Mouse (Mus musculus): ENCODE data around the gene Slc3a1. TPM values are rescaled to one million over a fixed set of nuclear protein-coding genes. Genes with fewer than 3 reads are reported as not detected.

Slc3a1 gene
- total RNA-seq, 2 experiments from 2014 or later = 0.07 TPM; not detected in 1

GRCm38 (mm10) chr17:85086501-85086900, 58.3 kb downstream of the Slc3a1 start:
- ATAC-seq (ENCODE audit: poor library complexity, severe bottlenecking) = no peak

- ATAC-seq (ENCODE audit: poor library complexity, severe bottlenecking) = no peak
Measured at GRCm38 (mm10) chr17:85087591-85087990, 59.4 kb downstream of the Slc3a1 start.

GRCm38 (mm10) chr17:85088401-85088800, 60.2 kb downstream of the Slc3a1 start:
- no peak for ATAC-seq (ENCODE audit: poor library complexity, severe bottlenecking)

- no peak for ATAC-seq (ENCODE audit: poor library complexity, severe bottlenecking)
Measured at GRCm38 (mm10) chr17:85089011-85089410, 60.8 kb downstream of the Slc3a1 start.

GRCm38 (mm10) chr17:85089621-85090020, 61.4 kb downstream of the Slc3a1 start:
- ATAC-seq (ENCODE audit: poor library complexity, severe bottlenecking) = peak; percentile 3

GRCm38 (mm10) chr17:85090120-85091099, 62.2 kb downstream of the Slc3a1 start, which contains the start of the genes Prepl and Camkmt:
TSS of gene Prepl (minus strand) at chr17:85090241.
TSS of gene Camkmt (plus strand) at chr17:85090552.
- peak; percentile 92 for ATAC-seq (ENCODE audit: poor library complexity, severe bottlenecking)

- ATAC-seq (ENCODE audit: poor library complexity, severe bottlenecking) = no peak
Measured at GRCm38 (mm10) chr17:85091762-85092161, 63.6 kb downstream of the Slc3a1 start.

GRCm38 (mm10) chr17:85096396-85096795, 68.2 kb downstream of the Slc3a1 start:
- no peak for ATAC-seq (ENCODE audit: poor library complexity, severe bottlenecking)

GRCm38 (mm10) chr17:85098677-85099323, 70.6 kb downstream of the Slc3a1 start:
- ATAC-seq (ENCODE audit: poor library complexity, severe bottlenecking) = no peak

- no peak for ATAC-seq (ENCODE audit: poor library complexity, severe bottlenecking)
Measured at GRCm38 (mm10) chr17:85100232-85100631, 72.1 kb downstream of the Slc3a1 start.

GRCm38 (mm10) chr17:85101751-85102150, 73.6 kb downstream of the Slc3a1 start:
- no peak for ATAC-seq (ENCODE audit: poor library complexity, severe bottlenecking)

- ATAC-seq (ENCODE audit: poor library complexity, severe bottlenecking) = peak; percentile 77
Measured at GRCm38 (mm10) chr17:85103310-85103709, 75.1 kb downstream of the Slc3a1 start.

GRCm38 (mm10) chr17:85110640-85111039, 82.5 kb downstream of the Slc3a1 start:
- no peak; the same call in 1 of the 2 replicates for ATAC-seq (ENCODE audit: poor library complexity, severe bottlenecking)

- no peak for ATAC-seq (ENCODE audit: poor library complexity, severe bottlenecking)
Measured at GRCm38 (mm10) chr17:85113441-85113840, 85.3 kb downstream of the Slc3a1 start.

Other genes with a start within 250 kb of the Slc3a1 start
- gene Lrpprc, start 237.6 kb upstream of the Slc3a1 start, total RNA-seq (2015) = 17.5 and 18.2 TPM in 2 replicates
- 32.5 and 34.3 TPM in 2 replicates for gene Lrpprc, start 237.6 kb upstream of the Slc3a1 start, total RNA-seq (2017)
- 42.9 and 46.0 TPM in 2 replicates for gene Ppm1b, start 71.6 kb upstream of the Slc3a1 start, total RNA-seq (2015)
- gene Ppm1b, start 71.6 kb upstream of the Slc3a1 start, total RNA-seq (2017) = 40.0 and 41.4 TPM in 2 replicates
- gene Prepl, start 61.9 kb downstream of the Slc3a1 start, total RNA-seq (2015) = 13.5 and 15.3 TPM in 2 replicates
- gene Prepl, start 61.9 kb downstream of the Slc3a1 start, total RNA-seq (2017) = 7.9 and 10.3 TPM in 2 replicates
- gene Camkmt, start 62.2 kb downstream of the Slc3a1 start, total RNA-seq (2015) = 2.8 and 4.2 TPM in 2 replicates
- 2.3 and 3.3 TPM in 2 replicates for gene Camkmt, start 62.2 kb downstream of the Slc3a1 start, total RNA-seq (2017)